Mouse (Mus musculus) heart, postnatal 0 days (tissue): ENCODE data around the gene Bcar3.

Experiments
- CTCF ChIP-seq: IDR thresholded peaks from 2 replicates; pipeline ENCODE4 v1.5.1; 2016; ENCODE audit warnings: antibody characterized with exemption, control low read depth, low read depth
- EP300 ChIP-seq: IDR thresholded peaks from 2 replicates; pipeline ENCODE4 v1.6.1; 2016; ENCODE audit warnings: antibody characterized with exemption, low read depth

DNA sequence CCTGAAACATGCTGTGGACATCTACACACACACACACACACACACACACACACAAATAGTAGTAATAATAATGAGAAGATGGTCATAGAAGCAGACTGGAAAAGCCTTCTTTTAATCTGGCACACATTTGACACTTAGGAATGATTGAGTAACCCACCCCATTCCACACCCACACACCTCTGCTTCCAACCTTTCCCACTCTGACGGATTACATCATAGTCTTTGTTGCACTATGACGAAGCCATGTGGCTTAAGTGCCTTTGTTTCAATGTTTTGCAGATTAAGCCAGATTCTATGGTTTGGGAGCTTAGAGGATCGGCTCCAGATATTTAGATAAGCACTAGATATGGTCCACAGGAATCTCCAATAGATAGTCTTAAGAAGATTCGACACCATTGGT, 42.1 kb downstream of the Bcar3 start:
- TF ChIP-seq EP300, result no peak
- TF ChIP-seq CTCF, result no peak
